Mouse (Mus musculus) liver, embryonic 16.5 days (tissue): Measurements from ENCODE around the gene Fam83d. TPM values are rescaled to one million over a fixed set of nuclear protein-coding genes. Genes with fewer than 3 reads are reported as not detected.

Experiments used
- ATAC-seq: fragments of 200-750 bp; cut with Nextera tagmentation; 2 replicates; pipeline ENCODE4 v1.8.0; 2017; ENCODE audit warnings: low read depth, mild to moderate bottlenecking, moderate number of reproducible peaks, moderate library complexity
- H3K27ac ChIP-seq: fragments of 300-500 bp; sonication (generic); 2 replicates; pipeline ENCODE4 v1.5.1; 2014; ENCODE audit warnings: mild to moderate bottlenecking, low read length
- H3K27me3 ChIP-seq: fragments of 300-500 bp; sonication (generic); 2 replicates; pipeline ENCODE4 v1.6.1; 2014; ENCODE audit warnings: low read depth, low read length, mixed read lengths; ENCODE audit not compliant: control insufficient read depth, insufficient read depth
- H3K36me3 ChIP-seq: fragments of 300-500 bp; sonication (generic); 2 replicates; pipeline ENCODE4 v1.6.1; 2014; ENCODE audit warnings: mild to moderate bottlenecking; ENCODE audit not compliant: control insufficient read depth, insufficient read depth
- H3K4me1 ChIP-seq: fragments of 300-500 bp; sonication (generic); 2 replicates; pipeline ENCODE4 v1.6.1; 2014; ENCODE audit warnings: low read depth, low read length, mixed read lengths; ENCODE audit not compliant: control insufficient read depth
- H3K4me2 ChIP-seq: fragments of 300-500 bp; sonication (generic); 2 replicates; pipeline ENCODE4 v1.6.1; 2014; ENCODE audit warnings: low read depth, low read length, mixed read lengths
- H3K4me3 ChIP-seq: fragments of 300-500 bp; sonication (generic); 2 replicates; pipeline ENCODE4 v1.5.1; 2014; ENCODE audit warnings: low read depth, mild to moderate bottlenecking, low read length
- H3K9ac ChIP-seq: fragments of 300-500 bp; sonication (generic); 2 replicates; pipeline ENCODE4 v1.6.1; 2014; ENCODE audit warnings: low read depth, low read length
- H3K9me3 ChIP-seq: fragments of 300-500 bp; sonication (generic); replicated peaks from 2 replicates; pipeline ENCODE4 v1.6.1; 2016; ENCODE audit warnings: low read length; ENCODE audit not compliant: control insufficient read depth
- WGBS: fragments of 180-500 bp; shearing (Covaris S2); extraction: QIAGEN DNeasy Blood & Tissue Kit; methylation state at CpG from one replicate; pipeline ENCODE4 v1.1.7; 2014; ENCODE audit not compliant: insufficient replicate concordance; 5-methylcytosine and 5-hydroxymethylcytosine counted together
- polyA plus RNA-seq: library from polyadenylated mRNA; unstranded; fragments of >200 nt; fragmentation: Nextera tagmentation; extraction: Ambion mirVana; gene quantifications from 2 replicates; pipeline ENCODE4 v1.2.1, GENCODE M21; 2015

Fam83d gene
- polyA plus RNA-seq, 1 experiment from 2014 or later: 15.4 TPM

GRCm38 (mm10) chr2:158781126-158781525, 13.2 kb downstream of the Fam83d start:
- Histone ChIP-seq H3K27ac (no peak overlapping the region), H3K27me3 (no peaks in the 10 kb centered on the region), H3K4me2 (no peak overlapping the region), H3K9me3 (no peaks in the 10 kb centered on the region), H3K9ac (no peak overlapping the region), H3K4me1 (peaks cover 10% of the 10 kb centered on the region), H3K36me3 (peaks cover 58% of the 10 kb centered on the region), H3K4me3 (no peak overlapping the region)
- no peak for ATAC-seq
- WGBS: 89% methylated on average over 7 of the region's 7 CpGs

GRCm38 (mm10) chr2:158786927-158787795, 19.3 kb downstream of the Fam83d start:
- ATAC-seq: 0 out of 2 replicates have a peak, but pooled peaks have one; percentile 17
- no peaks in the 10 kb centered on the region for H3K9me3 ChIP-seq
- H3K27me3 ChIP-seq: no peaks in the 10 kb centered on the region
- H3K4me1 ChIP-seq: no peaks in the 10 kb centered on the region
- H3K4me2 ChIP-seq: no peak overlapping the region
- no peak overlapping the region for H3K9ac ChIP-seq
- peaks cover 36% of the 10 kb centered on the region for H3K36me3 ChIP-seq
- WGBS: 79% methylated on average over 14 of the region's 14 CpGs
- H3K4me3 ChIP-seq: no peak overlapping the region
- H3K27ac ChIP-seq: no peak overlapping the region

GRCm38 (mm10) chr2:158794494-158795004, 26.7 kb downstream of the Fam83d start, which contains the start of gene Dhx35:
Dhx35 (plus strand) TSS chr2:158794807.
- peak; percentile 98 for ATAC-seq

GRCm38 (mm10) chr2:158795043-158795442, 27.1 kb downstream of the Fam83d start:
- peak overlapping the region; percentile 74 for H3K9ac ChIP-seq
- peaks cover 2% of the 10 kb centered on the region; the same call in 1 of the 2 replicates for H3K9me3 ChIP-seq
- H3K27me3 ChIP-seq: no peaks in the 10 kb centered on the region
- peak overlapping the region; percentile 82 for H3K4me3 ChIP-seq
- H3K4me1 ChIP-seq: peaks cover 10% of the 10 kb centered on the region
- ATAC-seq: no peak
- peak overlapping the region; percentile 72 for H3K4me2 ChIP-seq
- 11% methylated on average over 15 of the region's 15 CpGs for WGBS
- H3K36me3 ChIP-seq: no peaks in the 10 kb centered on the region
- H3K27ac ChIP-seq: peak overlapping the region; percentile 78; the same call in 1 of the 2 replicates

More at GRCm38 (mm10) chr2:158794494-158795004, 26.7 kb downstream of the Fam83d start, which contains the start of gene Dhx35:
- H3K27ac ChIP-seq: peak within 1 kb of the TSS; percentile 82
- peak within 1 kb of the TSS; percentile 82 for H3K4me3 ChIP-seq
- peak within 1 kb of the TSS; percentile 74 for H3K9ac ChIP-seq
- H3K4me2 ChIP-seq: peak within 1 kb of the TSS; percentile 72
- 0% methylated on average over 32 of the region's 33 CpGs for WGBS
- no peaks in the 10 kb centered on the region for H3K36me3 ChIP-seq
- peaks cover 10% of the 10 kb centered on the region for H3K4me1 ChIP-seq
- H3K27me3 ChIP-seq: no peaks in the 10 kb centered on the region
- no peaks in the 10 kb centered on the region for H3K9me3 ChIP-seq

- no peak overlapping the region for H3K4me2 ChIP-seq
- ATAC-seq: no peak
- H3K27me3 ChIP-seq: no peaks in the 10 kb centered on the region
- H3K4me1 ChIP-seq: peaks cover 10% of the 10 kb centered on the region
- WGBS: 55% methylated on average over 2 of the region's 2 CpGs
- no peaks in the 10 kb centered on the region for H3K36me3 ChIP-seq
- H3K9me3 ChIP-seq: peaks cover 2% of the 10 kb centered on the region; the same call in 1 of the 2 replicates
- H3K27ac ChIP-seq: no peak overlapping the region
- H3K9ac ChIP-seq: no peak overlapping the region
- no peak overlapping the region for H3K4me3 ChIP-seq
These were observed 28.0 kb downstream of the Fam83d start for GRCm38 (mm10) chr2:158795875-158796274.

- Histone ChIP-seq H3K9ac (no peak overlapping the region), H3K4me2 (no peak overlapping the region), H3K4me3 (no peak overlapping the region), H3K4me1 (peaks cover 4% of the 10 kb centered on the region), H3K36me3 (no peaks in the 10 kb centered on the region), H3K27ac (no peak overlapping the region), H3K9me3 (peaks cover 2% of the 10 kb centered on the region; the same call in 1 of the 2 replicates), H3K27me3 (no peaks in the 10 kb centered on the region)
- no peak for ATAC-seq
- 68% methylated on average over 4 of the region's 4 CpGs for WGBS
These were observed 31.4 kb downstream of the Fam83d start for GRCm38 (mm10) chr2:158799328-158799727.

- H3K27me3 ChIP-seq: no peaks in the 10 kb centered on the region
- H3K36me3 ChIP-seq: no peaks in the 10 kb centered on the region
- ATAC-seq: no peak
- no peak overlapping the region for H3K27ac ChIP-seq
- H3K9ac ChIP-seq: no peak overlapping the region
- 88% methylated on average over 8 of the region's 8 CpGs for WGBS
- H3K4me2 ChIP-seq: no peak overlapping the region
- H3K4me3 ChIP-seq: no peak overlapping the region
- no peaks in the 10 kb centered on the region for H3K4me1 ChIP-seq
- peaks cover 2% of the 10 kb centered on the region; the same call in 1 of the 2 replicates for H3K9me3 ChIP-seq
These were observed 32.9 kb downstream of the Fam83d start for GRCm38 (mm10) chr2:158800788-158801187.

GRCm38 (mm10) chr2:158803575-158803974, 35.7 kb downstream of the Fam83d start:
- Histone ChIP-seq H3K27me3 (no peaks in the 10 kb centered on the region), H3K27ac (no peak overlapping the region), H3K4me3 (no peak overlapping the region), H3K9me3 (peaks cover 2% of the 10 kb centered on the region; the same call in 1 of the 2 replicates), H3K4me2 (no peak overlapping the region), H3K9ac (no peak overlapping the region), H3K36me3 (no peaks in the 10 kb centered on the region), H3K4me1 (no peaks in the 10 kb centered on the region)
- ATAC-seq: no peak
- WGBS: 73% methylated on average over 8 of the region's 8 CpGs

- no peak overlapping the region for H3K4me3 ChIP-seq
- H3K36me3 ChIP-seq: peaks cover 4% of the 10 kb centered on the region; the same call in 1 of the 2 replicates
- H3K27me3 ChIP-seq: no peaks in the 10 kb centered on the region
- no peak overlapping the region for H3K27ac ChIP-seq
- no peak for ATAC-seq
- H3K9me3 ChIP-seq: no peaks in the 10 kb centered on the region
- no peaks in the 10 kb centered on the region for H3K4me1 ChIP-seq
- no peak overlapping the region for H3K9ac ChIP-seq
- H3K4me2 ChIP-seq: no peak overlapping the region
These were observed 47.8 kb downstream of the Fam83d start for GRCm38 (mm10) chr2:158815686-158816085.
